Mouse (Mus musculus): ENCODE results near the gene Nfe2l2. TPM values are rescaled to one million over a fixed set of nuclear protein-coding genes. Genes with fewer than 3 reads are reported as not detected.

Nfe2l2 gene
- polyA plus RNA-seq, 1 experiment from 2014 or later = 33.8 TPM

DNA sequence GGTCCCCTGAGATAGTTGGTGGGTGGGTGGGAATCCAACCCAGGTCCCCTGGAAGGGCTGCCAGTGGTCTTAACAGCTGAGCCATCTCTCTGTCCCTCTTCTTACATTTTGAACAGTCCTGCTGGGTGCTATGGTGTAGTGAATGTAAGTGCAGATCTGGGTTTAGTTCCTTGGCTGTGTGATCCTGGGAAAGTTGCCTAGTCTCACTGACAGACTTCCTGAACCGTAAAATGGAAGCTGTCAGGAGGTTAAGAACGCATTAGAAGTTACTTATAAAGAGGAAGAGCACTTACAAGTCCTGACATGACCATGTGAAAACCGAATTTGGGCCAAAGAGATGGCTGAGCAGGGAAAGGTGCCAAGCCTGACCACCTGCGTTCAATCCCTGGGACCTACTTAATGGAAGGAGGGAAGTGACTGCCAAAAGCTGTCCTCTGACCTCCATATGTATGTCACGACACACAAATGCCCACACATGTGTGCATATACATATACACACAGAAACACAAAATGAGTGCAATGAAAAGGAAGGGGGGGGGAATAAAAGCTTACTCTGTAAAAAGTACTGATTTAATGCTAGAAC lies 20.5 kb upstream of the Nfe2l2 start:
- Histone ChIP-seq H3K27ac (no peak overlapping the region), H3K36me3 (no peaks in the 10 kb centered on the region), H3K4me3 (no peak overlapping the region), H3K27me3 (ENCODE audit: low read depth, poor library complexity, severe bottlenecking) (no peaks in the 10 kb centered on the region), H3K4me1 (no peaks in the 10 kb centered on the region), H3K9me3 (replicated peaks) (no peaks in the 10 kb centered on the region)
- 79% methylated on average over 5 of the region's 5 CpGs for WGBS
- no peak for DNase-seq (ENCODE audit: low spot score)

DNA sequence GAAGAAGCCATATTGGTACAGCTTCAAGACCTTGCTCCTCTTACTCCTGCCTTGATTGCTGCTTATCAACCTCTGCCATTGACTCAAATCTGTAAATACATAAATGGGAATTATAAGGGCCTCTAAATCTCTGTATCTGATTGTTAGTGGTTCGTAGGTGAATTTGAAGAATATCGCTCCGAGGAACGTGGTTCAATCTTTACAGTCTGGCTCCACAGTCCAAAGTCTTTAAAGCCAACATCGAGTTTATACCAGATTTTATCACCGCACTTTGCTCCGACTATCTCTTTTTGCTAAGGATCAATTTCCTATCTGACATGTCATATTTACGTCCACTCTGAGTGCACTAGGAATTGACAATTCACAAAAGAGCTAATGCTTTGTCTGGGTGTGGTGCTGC lies 19.0 kb upstream of the Nfe2l2 start:
- no peak overlapping the region for H3K4me3 ChIP-seq
- no peak for DNase-seq (ENCODE audit: low spot score)
- no peak overlapping the region for H3K27ac ChIP-seq
- no peaks in the 10 kb centered on the region for H3K4me1 ChIP-seq
- 95% methylated on average over 8 of the region's 8 CpGs for WGBS
- no peaks in the 10 kb centered on the region for H3K36me3 ChIP-seq
- no peaks in the 10 kb centered on the region for H3K27me3 ChIP-seq (ENCODE audit: low read depth, poor library complexity, severe bottlenecking)
- H3K9me3 ChIP-seq (replicated peaks) = no peaks in the 10 kb centered on the region

DNA sequence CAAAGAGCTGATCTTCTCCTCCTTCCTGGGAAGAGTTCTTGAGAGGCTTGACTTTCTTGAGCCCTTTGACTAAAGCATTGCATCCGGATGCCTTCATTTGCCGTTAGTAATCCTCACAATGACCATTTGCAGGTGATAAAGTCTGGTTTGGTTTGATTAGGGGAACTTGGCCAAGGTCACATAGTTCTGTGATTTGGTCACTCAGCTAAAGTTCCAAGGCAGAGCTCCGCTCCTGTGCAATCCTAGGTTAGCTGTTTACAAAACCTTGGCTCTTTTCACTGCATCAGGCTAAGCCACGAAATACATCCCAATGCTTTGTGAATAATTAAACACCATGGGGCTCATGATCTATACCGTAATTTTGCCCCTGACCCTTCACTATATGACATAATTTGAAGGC lies 18.5 kb upstream of the Nfe2l2 start:
- WGBS = 84% methylated on average over 5 of the region's 5 CpGs
- H3K9me3 ChIP-seq (replicated peaks) = no peaks in the 10 kb centered on the region
- no peaks in the 10 kb centered on the region for H3K36me3 ChIP-seq
- H3K27me3 ChIP-seq (ENCODE audit: low read depth, poor library complexity, severe bottlenecking) = no peaks in the 10 kb centered on the region
- DNase-seq (ENCODE audit: low spot score) = no peak
- H3K27ac ChIP-seq = no peak overlapping the region
- H3K4me1 ChIP-seq = no peaks in the 10 kb centered on the region
- H3K4me3 ChIP-seq = no peak overlapping the region

DNA sequence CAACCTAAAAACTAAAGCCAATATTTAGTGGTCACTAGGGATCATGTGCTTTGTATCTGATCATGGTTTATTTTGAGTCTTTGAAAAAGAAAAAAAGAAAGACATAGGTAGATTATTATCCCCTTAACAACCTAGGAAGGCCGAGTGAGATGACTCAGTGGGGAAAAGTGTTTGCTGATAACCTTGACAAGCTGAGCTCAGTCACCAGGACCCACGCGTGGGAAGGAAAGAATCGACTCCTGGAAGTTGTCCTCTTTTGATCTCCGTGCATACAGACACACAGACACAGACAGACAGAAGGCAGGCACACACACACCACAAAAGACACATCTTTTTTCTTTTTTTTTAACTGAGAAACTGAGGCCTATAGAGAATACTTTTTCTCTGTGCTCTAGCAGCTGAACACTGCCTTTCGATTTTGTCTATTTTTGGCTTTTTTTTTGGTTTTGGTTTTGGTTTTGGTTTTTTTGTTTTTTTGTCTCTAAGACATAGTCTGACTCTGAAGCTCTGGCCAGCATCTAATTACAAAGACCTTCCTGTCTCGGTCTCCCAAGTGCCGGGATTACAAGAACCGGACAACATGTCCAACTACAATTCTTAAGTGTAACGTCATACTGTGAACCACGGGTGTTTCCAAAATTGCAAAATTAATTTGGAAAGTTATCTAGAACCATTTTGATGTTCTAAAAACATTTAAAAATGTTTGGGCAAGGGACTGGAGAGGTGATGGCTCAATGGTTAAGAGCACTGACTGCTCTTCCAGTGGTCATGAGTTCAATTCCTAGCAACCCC lies 16.0 kb upstream of the Nfe2l2 start:
- H3K4me3 ChIP-seq = no peak overlapping the region
- 77% methylated on average over 11 of the region's 11 CpGs for WGBS
- DNase-seq (ENCODE audit: low spot score) = no peak

DNA sequence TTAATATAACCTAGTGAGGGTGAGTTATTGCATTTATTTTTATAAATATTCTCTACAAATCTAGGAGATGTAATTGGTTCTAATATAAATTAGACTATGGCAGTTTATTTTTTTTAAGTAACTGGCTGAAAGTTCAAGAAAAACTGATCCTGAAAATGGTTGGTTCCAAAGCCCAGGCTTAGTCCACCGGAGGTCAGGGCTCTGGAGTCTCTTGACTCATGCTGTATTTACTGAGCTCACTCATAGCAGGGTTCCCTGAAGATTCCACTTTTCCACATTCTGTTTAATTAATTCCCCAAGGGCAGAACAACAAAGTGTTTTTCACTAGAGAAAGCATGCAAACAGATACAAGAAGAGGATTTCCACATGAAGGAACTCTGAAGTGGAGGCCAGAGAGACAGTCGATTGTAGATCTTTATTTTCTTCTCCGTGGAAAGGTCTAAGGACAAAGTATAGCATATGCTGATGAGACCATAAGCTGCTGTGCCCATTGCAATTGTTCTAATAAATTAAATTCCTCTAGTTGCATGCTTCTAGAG lies 15.0 kb upstream of the Nfe2l2 start:
- no peak overlapping the region for H3K27ac ChIP-seq
- peaks cover 11% of the 10 kb centered on the region for H3K4me1 ChIP-seq
- no peak for DNase-seq (ENCODE audit: low spot score)
- H3K4me3 ChIP-seq = no peak overlapping the region
- no peaks in the 10 kb centered on the region for H3K27me3 ChIP-seq (ENCODE audit: low read depth, poor library complexity, severe bottlenecking)
- H3K9me3 ChIP-seq (replicated peaks) = no peaks in the 10 kb centered on the region
- 87% methylated on average over 3 of the region's 3 CpGs for WGBS
- H3K36me3 ChIP-seq = no peaks in the 10 kb centered on the region

More for the DNA sequence above, 16.0 kb upstream of the Nfe2l2 start:
- Histone ChIP-seq H3K27me3 (ENCODE audit: low read depth, poor library complexity, severe bottlenecking) (no peaks in the 10 kb centered on the region), H3K9me3 (replicated peaks) (no peaks in the 10 kb centered on the region), H3K4me1 (peaks cover 11% of the 10 kb centered on the region), H3K27ac (no peak overlapping the region), H3K36me3 (no peaks in the 10 kb centered on the region)

DNA sequence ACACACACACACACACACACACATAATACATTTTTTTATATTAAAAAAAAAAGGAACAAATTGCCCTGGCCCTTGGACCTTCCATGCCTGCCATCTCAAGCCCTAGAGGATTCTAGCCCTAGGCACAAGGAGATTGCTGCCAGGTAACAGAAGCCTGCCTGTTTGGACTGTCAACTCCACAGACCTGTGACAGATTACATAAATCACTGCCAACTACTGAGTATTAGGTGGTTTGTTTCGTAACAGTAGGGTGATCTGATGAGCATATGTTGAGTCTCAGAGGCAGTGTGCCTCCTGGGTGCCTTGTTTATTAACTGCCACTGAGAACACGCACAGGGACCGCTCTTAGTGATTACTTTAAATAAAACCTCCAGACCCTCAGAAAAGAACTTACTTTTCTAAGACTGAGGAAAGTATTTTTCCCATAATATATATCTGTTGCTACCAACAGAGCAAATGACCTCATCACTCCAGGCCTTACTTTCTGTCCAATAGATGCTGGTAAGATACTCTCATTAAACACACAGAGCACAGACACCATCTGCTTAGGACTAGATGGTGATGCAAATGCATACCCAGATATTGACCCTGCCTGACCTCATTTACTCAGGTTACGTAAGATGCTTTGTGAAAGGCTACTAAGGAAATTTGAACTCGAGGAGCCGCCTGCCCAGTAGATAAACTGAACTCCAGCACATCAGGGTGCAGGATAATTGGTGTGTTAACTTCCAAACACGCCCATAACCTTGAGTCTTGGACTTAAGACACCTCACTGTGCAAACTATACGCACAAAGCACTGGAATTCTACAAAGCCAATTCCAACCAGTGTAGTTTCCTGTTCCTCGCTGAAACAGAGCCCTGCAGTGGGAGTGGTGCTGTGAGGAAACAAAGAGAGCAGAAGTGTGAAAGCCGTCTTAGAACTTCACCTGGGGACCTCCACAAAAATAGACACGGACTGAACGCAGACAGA lies 11.9 kb upstream of the Nfe2l2 start:
- Histone ChIP-seq H3K4me3 (no peak overlapping the region), H3K36me3 (no peaks in the 10 kb centered on the region), H3K9me3 (replicated peaks) (no peaks in the 10 kb centered on the region), H3K4me1 (peaks cover 11% of the 10 kb centered on the region), H3K27ac (peak overlapping the region; percentile 71; the same call in 1 of the 2 replicates), H3K27me3 (ENCODE audit: low read depth, poor library complexity, severe bottlenecking) (no peaks in the 10 kb centered on the region)
- DNase-seq (ENCODE audit: low spot score) = no peak
- 62% methylated on average over 12 of the region's 12 CpGs for WGBS

DNA sequence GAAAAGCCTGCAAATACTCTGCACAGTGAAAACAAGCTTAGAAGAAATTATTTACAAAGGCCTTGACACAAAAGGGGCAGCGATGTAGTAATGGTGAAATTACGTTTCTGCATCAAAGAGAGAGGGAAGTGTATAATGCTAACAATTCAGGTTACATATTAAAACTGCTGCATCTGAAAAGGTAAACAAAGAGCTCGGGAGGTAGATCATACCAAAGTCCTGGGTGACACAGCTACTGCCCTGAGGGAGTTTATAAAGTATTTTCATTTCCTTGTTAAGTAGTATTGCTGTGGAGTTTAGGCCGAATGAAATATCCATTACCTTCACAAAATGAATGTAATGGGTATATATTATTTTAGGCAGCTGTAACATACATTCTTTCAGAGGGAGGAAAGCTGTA lies 10.3 kb upstream of the Nfe2l2 start:
- Histone ChIP-seq H3K27ac (no peak overlapping the region), H3K9me3 (replicated peaks) (no peaks in the 10 kb centered on the region), H3K4me3 (no peak overlapping the region), H3K36me3 (no peaks in the 10 kb centered on the region), H3K27me3 (ENCODE audit: low read depth, poor library complexity, severe bottlenecking) (no peaks in the 10 kb centered on the region), H3K4me1 (peaks cover 11% of the 10 kb centered on the region)
- WGBS = 87% methylated on average over 4 of the region's 4 CpGs
- DNase-seq (ENCODE audit: low spot score) = no peak

DNA sequence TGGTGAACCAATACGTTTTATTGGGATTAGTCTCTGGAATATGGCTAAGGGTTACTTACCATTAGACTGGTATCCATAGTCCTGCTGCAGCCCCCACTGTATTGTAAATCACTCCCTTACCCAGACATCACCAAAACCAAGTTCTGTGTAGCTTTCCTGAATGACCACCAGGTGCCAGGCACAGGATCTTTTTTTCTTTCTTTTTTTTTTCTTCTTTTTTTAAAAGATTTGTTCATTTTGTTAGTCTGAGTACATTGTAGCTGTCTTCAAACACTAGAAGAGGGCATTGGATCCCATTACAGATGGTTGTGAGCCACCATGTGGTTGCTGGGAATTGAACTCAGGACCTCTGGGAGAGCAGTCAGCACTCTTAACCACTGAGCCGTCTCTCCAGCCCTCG lies 8.6 kb upstream of the Nfe2l2 start:
- Histone ChIP-seq H3K4me1 (peaks cover 11% of the 10 kb centered on the region), H3K4me3 (no peak overlapping the region), H3K36me3 (no peaks in the 10 kb centered on the region), H3K9me3 (replicated peaks) (no peaks in the 10 kb centered on the region), H3K27ac (no peak overlapping the region), H3K27me3 (ENCODE audit: low read depth, poor library complexity, severe bottlenecking) (no peaks in the 10 kb centered on the region)
- DNase-seq (ENCODE audit: low spot score) = no peak
- WGBS = 89% methylated on average over 3 of the region's 3 CpGs

DNA sequence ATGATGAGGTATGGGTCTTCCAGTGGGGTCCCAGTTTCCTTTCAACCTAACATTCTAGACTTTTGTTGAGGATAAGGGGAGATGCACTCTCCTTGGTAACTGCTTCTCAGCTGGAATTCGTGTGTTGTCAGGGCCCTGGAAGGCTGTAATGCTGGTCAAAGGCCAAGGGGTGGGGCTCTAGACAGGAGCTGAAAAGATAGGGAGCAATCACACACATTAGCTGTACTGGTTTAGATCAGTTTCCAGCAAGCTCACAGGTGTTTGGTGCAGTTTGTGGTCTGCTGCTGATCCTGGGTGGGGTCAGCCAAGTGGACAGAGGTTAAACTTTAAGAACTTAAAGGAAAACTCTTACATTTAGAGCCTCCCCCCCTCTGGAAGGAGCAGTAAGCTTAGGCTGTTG lies 3.0 kb upstream of the Nfe2l2 start:
- Histone ChIP-seq H3K4me1 (peaks cover 27% of the 10 kb centered on the region), H3K36me3 (no peaks in the 10 kb centered on the region), H3K27me3 (ENCODE audit: low read depth, poor library complexity, severe bottlenecking) (no peaks in the 10 kb centered on the region), H3K27ac (no peak overlapping the region), H3K4me3 (no peak overlapping the region), H3K9me3 (replicated peaks) (no peaks in the 10 kb centered on the region)
- DNase-seq (ENCODE audit: low spot score) = no peak
- 28% methylated on average over 1 of the region's 1 CpGs for WGBS

DNA sequence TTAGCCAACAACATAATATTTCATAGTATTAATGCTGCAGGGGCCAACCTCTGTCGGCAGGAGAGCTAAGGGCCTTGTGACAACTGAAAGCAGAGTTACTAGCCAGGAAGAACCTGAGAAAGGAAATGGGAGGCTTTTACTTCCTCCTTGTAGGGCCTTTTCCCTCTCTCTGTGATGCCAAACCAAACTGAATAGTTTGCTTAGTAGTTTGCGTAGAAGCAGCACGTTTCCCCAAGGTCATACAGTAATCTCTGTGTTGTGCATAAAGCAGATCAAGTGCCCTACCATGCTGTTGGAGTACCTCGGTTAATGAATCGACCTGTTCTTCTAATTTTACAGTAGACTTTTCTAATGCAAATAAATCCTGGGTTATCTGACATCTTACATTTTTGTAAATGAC lies 2.0 kb upstream of the Nfe2l2 start:
- DNase-seq (ENCODE audit: low spot score) = no peak
- Histone ChIP-seq H3K27me3 (ENCODE audit: low read depth, poor library complexity, severe bottlenecking) (no peaks in the 10 kb centered on the region), H3K36me3 (no peaks in the 10 kb centered on the region), H3K9me3 (replicated peaks) (no peaks in the 10 kb centered on the region), H3K27ac (no peak overlapping the region), H3K4me3 (no peak overlapping the region), H3K4me1 (peaks cover 37% of the 10 kb centered on the region)
- whole genome bisulfite sequencing = 84% methylated on average over 5 of the region's 5 CpGs

DNA sequence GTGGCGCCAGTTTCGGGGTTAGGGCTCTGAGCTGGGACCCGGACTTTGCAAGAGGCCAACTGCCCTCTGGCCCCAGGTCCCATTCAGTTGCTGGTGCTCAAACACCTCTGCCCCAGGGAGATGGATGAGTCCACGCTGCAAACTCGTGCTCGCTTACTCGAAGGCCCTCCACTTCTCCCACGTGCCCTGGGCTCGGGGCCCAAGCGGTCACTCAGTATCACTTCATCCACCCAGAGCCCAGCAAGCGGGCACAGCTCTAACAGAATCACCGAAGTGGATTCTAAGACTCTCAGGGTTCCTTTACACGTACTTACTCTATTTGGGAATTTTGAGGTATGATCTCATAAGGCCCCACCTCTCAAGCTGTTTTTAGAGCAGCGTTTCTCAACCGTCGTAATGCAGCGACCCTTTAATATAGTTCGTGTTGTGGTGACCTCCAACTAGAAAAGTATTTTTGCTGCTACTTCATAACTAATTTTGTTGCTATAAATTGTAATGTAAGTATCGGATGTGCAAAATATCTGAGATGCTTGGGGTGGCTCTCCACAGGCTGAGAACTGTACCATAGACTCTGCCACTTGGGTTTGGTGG lies 816 bp upstream of the Nfe2l2 start:
- DNase-seq (ENCODE audit: low spot score) = no peak
- no peaks in the 10 kb centered on the region for H3K9me3 ChIP-seq (replicated peaks)
- H3K4me1 ChIP-seq = peaks cover 47% of the 10 kb centered on the region
- H3K27me3 ChIP-seq (ENCODE audit: low read depth, poor library complexity, severe bottlenecking) = no peaks in the 10 kb centered on the region
- no peaks in the 10 kb centered on the region for H3K36me3 ChIP-seq
- WGBS = 30% methylated on average over 19 of the region's 19 CpGs
- peak overlapping the region; percentile 99 for H3K27ac ChIP-seq
- H3K4me3 ChIP-seq = peak overlapping the region; percentile 92

DNA sequence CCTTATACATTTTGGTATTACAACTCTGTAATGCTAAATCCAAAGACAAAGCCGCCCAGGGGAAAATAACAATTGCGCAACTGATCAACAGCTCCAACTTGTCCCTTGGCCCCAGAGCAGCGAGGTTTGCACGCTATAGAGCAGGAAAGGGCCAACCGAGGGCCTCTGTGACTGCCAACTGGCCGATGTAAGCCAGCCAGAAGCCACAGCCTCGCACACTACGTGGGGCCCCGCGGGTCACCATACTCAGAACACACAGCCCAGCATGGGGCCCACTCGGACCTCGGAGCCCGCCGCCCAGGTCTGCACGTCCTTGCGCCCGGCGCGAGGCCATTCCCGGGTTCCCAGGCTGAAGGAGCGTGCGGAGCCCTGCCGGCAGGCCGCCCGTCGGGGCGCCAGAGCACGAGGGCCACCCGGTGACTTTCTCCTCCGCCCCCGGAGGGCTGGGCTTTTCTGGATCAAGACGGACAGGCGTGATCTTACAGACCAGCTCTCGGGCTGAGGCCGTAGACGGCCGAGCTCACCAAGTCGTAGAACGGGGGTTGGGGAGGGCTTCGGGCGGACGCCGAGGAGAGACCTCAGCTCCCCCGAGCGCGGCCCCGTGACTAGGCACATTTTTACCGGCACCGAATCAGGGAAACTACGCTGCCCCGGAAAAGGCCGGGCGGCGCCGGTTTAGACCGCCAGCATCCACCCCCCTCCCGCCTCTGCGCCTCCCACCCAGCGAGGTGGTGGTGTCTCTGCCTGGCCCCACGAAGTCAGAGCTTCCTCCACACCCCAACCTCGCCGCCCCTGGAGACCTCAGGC lies 863 bp downstream of the Nfe2l2 start:
- Histone ChIP-seq H3K36me3 (0 out of 2 replicates have a peak, but pooled peaks cover 2% of the 10 kb centered on the region), H3K4me3 (peak overlapping the region; percentile 92), H3K9me3 (replicated peaks) (no peaks in the 10 kb centered on the region), H3K4me1 (peaks cover 59% of the 10 kb centered on the region), H3K27ac (peak overlapping the region; percentile 99), H3K27me3 (ENCODE audit: low read depth, poor library complexity, severe bottlenecking) (no peaks in the 10 kb centered on the region)
- DNase-seq (ENCODE audit: low spot score) = peak; percentile 95
- under 1% methylated on average over 62 of the region's 62 CpGs for WGBS

All from limb, embryonic 10.5 days (tissue).